Mouse (Mus musculus): ENCODE results near the gene Gpatch8. TPM values are rescaled to one million over a fixed set of nuclear protein-coding genes. Genes with fewer than 3 reads are reported as not detected.

Gene Gpatch8
- total and polyA plus RNA-seq, 3 experiments = 17.9 to 29.7 (median 25.8) TPM

GRCm38 (mm10) chr11:102442089-102442488 is 114.1 kb downstream of the Gpatch8 start:
- H3K9ac ChIP-seq (ENCODE audit: control insufficient read depth, low read depth, low read length, poor library complexity, severe bottlenecking) = no peak overlapping the region
- H3K9me3 ChIP-seq (replicated peaks; ENCODE audit: insufficient read depth, low read length) = no peaks in the 10 kb centered on the region
- H3K27me3 ChIP-seq (ENCODE audit: control insufficient read depth in 1 of 2, insufficient read depth in 2 of 2, low read length in 2 of 2) = no peaks in the 10 kb centered on the region; a peak in 1 of 4 replicates
- H3K4me1 ChIP-seq (ENCODE audit: control insufficient read depth in 1 of 2, insufficient read depth in 2 of 2, low read length in 2 of 2) = peaks cover 4 to 12% of the 10 kb centered on the region in 2 experiments
- DNase-seq (ENCODE audit: low read depth, low spot score) = no peak
- peaks cover 0 to 2% of the 10 kb centered on the region in 2 experiments; a peak in 1 of 4 replicates for H3K36me3 ChIP-seq (ENCODE audit: control insufficient read depth in 1 of 2, insufficient read depth in 2 of 2, low read length in 2 of 2)
- no peak for TF ChIP-seq MYC (IDR thresholded peaks at IDR 0.05; ENCODE audit: low read depth, low read length)
- TF ChIP-seq MXI1 (IDR thresholded peaks at IDR 0.05; ENCODE audit: low read depth, low read length) = no peak
- TF ChIP-seq CTCF (IDR thresholded peaks at IDR 0.05 in 2 of 3, conservative IDR thresholded peaks at IDR 0.05 in 1 of 3; ENCODE audit: control insufficient read depth in 1 of 3, insufficient read depth in 1 of 3, low read depth in 2 of 3, low read length in 3 of 3, poor library complexity in 1 of 3, severe bottlenecking in 1 of 3) = no peak
- no peak for TF ChIP-seq ELF1 (IDR thresholded peaks at IDR 0.05; ENCODE audit: low read depth, low read length)
- TF ChIP-seq BHLHE40 (IDR thresholded peaks at IDR 0.05; ENCODE audit: borderline replicate concordance, low read depth, low read length) = no peak
- TF ChIP-seq HCFC1 (IDR thresholded peaks at IDR 0.05; ENCODE audit: low read depth, low read length) = no peak
- no peak for TF ChIP-seq JUND (IDR thresholded peaks at IDR 0.05; ENCODE audit: low read depth, low read length)
- TF ChIP-seq POLR2A (IDR thresholded peaks at IDR 0.05; ENCODE audit: control insufficient read depth in 1 of 2, insufficient read depth in 1 of 2, low read depth in 1 of 2, low read length in 2 of 2, poor library complexity in 1 of 2) = no peak
- TF ChIP-seq NELFE (IDR thresholded peaks at IDR 0.05; ENCODE audit: low read depth, low read length) = no peak
- no peak for TF ChIP-seq MAFK (IDR thresholded peaks at IDR 0.05; ENCODE audit: borderline replicate concordance, low read depth, low read length)
- TF ChIP-seq RCOR1 (IDR thresholded peaks at IDR 0.05; ENCODE audit: low read depth, low read length) = no peak
- TF ChIP-seq MAZ (IDR thresholded peaks at IDR 0.05; ENCODE audit: low read depth, low read length) = no peak
- TF ChIP-seq ZKSCAN1 (IDR thresholded peaks at IDR 0.05; ENCODE audit: low read depth, low read length) = no peak
- no peak for TF ChIP-seq MAX (IDR thresholded peaks at IDR 0.05; ENCODE audit: low read length)
- no peak for TF ChIP-seq EP300 (IDR thresholded peaks at IDR 0.05; ENCODE audit: low read depth in 1 of 2, low read length in 2 of 2)
- TF ChIP-seq GATA1 (IDR thresholded peaks at IDR 0.05; ENCODE audit: low read depth, low read length) = no peak
- TF ChIP-seq MEF2A (IDR thresholded peaks at IDR 0.05; ENCODE audit: extremely low read depth, insufficient replicate concordance, low read depth, low read length, poor library complexity, severe bottlenecking) = no peak
- no peak for TF ChIP-seq TCF12 (IDR thresholded peaks at IDR 0.05; ENCODE audit: low read depth, low read length)
- TF ChIP-seq SIN3A (IDR thresholded peaks at IDR 0.05; ENCODE audit: low read length) = no peak
- peaks cover 1% of the 10 kb centered on the region; the same call in 1 of the 2 replicates for H3K79me2 ChIP-seq (ENCODE audit: control insufficient read depth, insufficient read depth, low read length, poor library complexity)
- H3K4me3 ChIP-seq (ENCODE audit: control insufficient read depth in 1 of 2, insufficient read depth in 1 of 2, low read depth in 2 of 2, low read length in 2 of 2) = no peak overlapping the region
- H3K27ac ChIP-seq (ENCODE audit: control insufficient read depth, low read depth, low read length) = no peak overlapping the region

GRCm38 (mm10) chr11:102441434-102441833 is 114.8 kb downstream of the Gpatch8 start:
- peak; percentile 42 for DNase-seq (ENCODE audit: low read depth, low spot score)
- no peaks in the 10 kb centered on the region for H3K27me3 ChIP-seq (ENCODE audit: control insufficient read depth in 1 of 2, insufficient read depth in 2 of 2, low read length in 2 of 2)
- H3K36me3 ChIP-seq (ENCODE audit: control insufficient read depth in 1 of 2, insufficient read depth in 2 of 2, low read length in 2 of 2) = peaks cover 0 to 2% of the 10 kb centered on the region in 2 experiments; a peak in 1 of 4 replicates
- no peak overlapping the region for H3K27ac ChIP-seq (ENCODE audit: control insufficient read depth, low read depth, low read length)
- no peaks in the 10 kb centered on the region for H3K79me2 ChIP-seq (ENCODE audit: control insufficient read depth, insufficient read depth, low read length, poor library complexity)
- no peak overlapping the region for H3K9ac ChIP-seq (ENCODE audit: control insufficient read depth, low read depth, low read length, poor library complexity, severe bottlenecking)
- no peak overlapping the region for H3K4me3 ChIP-seq (ENCODE audit: control insufficient read depth in 1 of 2, insufficient read depth in 1 of 2, low read depth in 2 of 2, low read length in 2 of 2)
- peaks cover 4 to 11% of the 10 kb centered on the region in 2 experiments for H3K4me1 ChIP-seq (ENCODE audit: control insufficient read depth in 1 of 2, insufficient read depth in 2 of 2, low read length in 2 of 2)
- TF ChIP-seq SMC3 (IDR thresholded peaks at IDR 0.05; ENCODE audit: low read depth, low read length) = peak; percentile 60
- no peak for TF ChIP-seq POLR2A (IDR thresholded peaks at IDR 0.05; ENCODE audit: control insufficient read depth in 1 of 2, insufficient read depth in 1 of 2, low read depth in 1 of 2, low read length in 2 of 2, poor library complexity in 1 of 2)
- no peak for TF ChIP-seq NELFE (IDR thresholded peaks at IDR 0.05; ENCODE audit: low read depth, low read length)
- TF ChIP-seq ZC3H11A (IDR thresholded peaks at IDR 0.05; ENCODE audit: low read depth, low read length) = peak; percentile 31; the same call in 1 of the 2 replicates
- TF ChIP-seq TAL1 (IDR thresholded peaks at IDR 0.05; ENCODE audit: low read length) = no peak
- peak; percentile 18 for TF ChIP-seq RAD21 (IDR thresholded peaks at IDR 0.05; ENCODE audit: low read depth, low read length)
- peak; percentile 40 to 61 (median 56) for TF ChIP-seq CTCF (IDR thresholded peaks at IDR 0.05 in 2 of 3, conservative IDR thresholded peaks at IDR 0.05 in 1 of 3; ENCODE audit: control insufficient read depth in 1 of 3, insufficient read depth in 1 of 3, low read depth in 2 of 3, low read length in 3 of 3, poor library complexity in 1 of 3, severe bottlenecking in 1 of 3)
- TF ChIP-seq SIN3A (IDR thresholded peaks at IDR 0.05; ENCODE audit: low read length) = 0 out of 2 replicates have a peak, but pooled peaks have one; percentile 17
- no peaks in the 10 kb centered on the region for H3K9me3 ChIP-seq (replicated peaks; ENCODE audit: insufficient read depth, low read length)
